Mouse (Mus musculus): ENCODE data around the gene P4hb.

DNA sequence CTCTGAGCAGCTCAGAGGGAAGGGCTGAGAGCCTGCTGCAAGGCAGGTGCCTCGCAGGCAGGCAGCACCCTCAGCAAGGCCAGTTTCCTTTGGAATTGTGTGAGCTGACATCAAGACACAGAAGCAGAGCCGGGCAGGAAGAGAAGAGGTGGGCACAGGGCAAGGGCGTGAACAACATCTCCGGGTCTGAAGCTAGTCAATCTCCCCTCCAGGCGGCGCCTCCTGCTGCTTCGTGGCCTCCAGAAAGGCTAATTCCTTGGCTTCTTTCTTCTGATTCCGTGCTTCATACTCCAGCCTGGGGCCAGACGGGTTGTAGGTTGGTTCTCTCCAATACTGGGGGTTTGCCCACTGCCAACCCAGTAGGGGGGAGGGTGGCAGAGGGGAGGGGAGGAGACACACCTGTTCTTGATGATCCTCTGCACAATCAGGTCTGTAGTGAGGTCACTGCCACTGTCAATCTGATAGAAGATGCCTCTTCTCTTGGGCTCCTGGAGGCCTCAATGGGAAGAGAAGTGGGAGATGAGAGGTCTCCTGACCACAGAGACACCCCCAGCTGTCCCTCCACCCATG lies 37.5 kb upstream of the P4hb start:
- TF ChIP-seq MAFK (IDR thresholded peaks at IDR 0.05; ENCODE audit: insufficient read depth, low read depth, low read length) = no peak
- TF ChIP-seq HCFC1 (IDR thresholded peaks at IDR 0.05; ENCODE audit: borderline replicate concordance, insufficient read depth, low read length) = no peak
- no peak for TF ChIP-seq ZNF384 (IDR thresholded peaks at IDR 0.05; ENCODE audit: low read depth, low read length)
